ENCODE assay signal across 9 mouse cellular contexts in the genomic region with DNA sequence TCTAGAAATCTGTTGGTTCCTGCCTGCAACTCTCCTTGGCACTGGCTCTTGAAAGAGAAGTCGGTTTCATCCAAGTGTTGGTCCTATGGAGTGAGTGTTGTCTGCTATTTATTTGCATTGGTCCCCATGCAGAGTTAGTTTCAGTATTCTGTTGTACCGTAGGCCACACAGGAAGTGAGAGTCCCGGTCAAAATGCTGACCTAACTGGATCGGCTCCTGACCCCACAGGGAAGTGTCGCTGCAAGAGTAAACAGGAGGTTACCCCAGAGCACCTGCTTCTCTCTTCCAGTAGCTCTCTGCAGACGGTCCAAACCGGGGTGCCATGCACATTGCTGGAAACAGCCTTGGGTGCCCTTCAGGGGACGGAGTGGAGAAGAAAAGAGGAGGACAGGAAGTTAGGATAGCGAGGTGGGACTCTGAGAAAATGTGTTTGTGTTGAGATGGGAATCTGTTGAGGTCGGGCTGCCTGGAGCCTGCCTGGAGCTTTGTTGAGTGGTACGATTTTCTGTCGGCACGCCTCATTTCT. TPM values are rescaled to one million over a fixed set of nuclear protein-coding genes. Genes with fewer than 3 reads are reported as not detected.
DNase-seq lines count a peak whose midpoint lies in the region; ATAC-seq and TF ChIP-seq lines count a peak whose summit lies in the region.
"Had no signal": no experiment of that assay in that cellular context is flagged by ENCODE, and none has a peak within 500 bp of the region (broad histone marks: within the 10 kb centered on the region; RNA-seq: fewer than 3 reads in every experiment).

No protein-coding gene starts in this region.

- H3K9me3 ChIP-seq in kidney, embryonic 14.5 days (ENCODE audit: control insufficient read depth, low read length), result no peaks in the 10 kb centered on the region
- no peaks in the 10 kb centered on the region for H3K9me3 ChIP-seq in liver, embryonic 13.5 days (replicated peaks)
- H3K9me3 ChIP-seq: neural tube, embryonic 13.5 days had no signal

- 52% methylated on average over 13 of the region's 13 CpGs for WGBS in kidney, embryonic 14.5 days
- WGBS in liver, embryonic 13.5 days (ENCODE audit: insufficient replicate concordance), result 26% methylated on average over 13 of the region's 13 CpGs
- WGBS in small intestine, adult 2 months, result 29% methylated on average over 13 of the region's 13 CpGs
- 42% methylated on average over 13 of the region's 13 CpGs for WGBS in thymus, adult 2 months

- no peak for ATAC-seq in kidney, embryonic 14.5 days (ENCODE audit: low FRiP score, low TSS enrichment)
- ATAC-seq in liver, embryonic 13.5 days (ENCODE audit: low read depth), result peak; percentile 65

- TF ChIP-seq POLR2A in small intestine, adult 2 months (IDR thresholded peaks at IDR 0.05; ENCODE audit: low read depth, low read length), result no peak
- no peak for TF ChIP-seq POLR2A in thymus, adult 2 months (IDR thresholded peaks at IDR 0.05; ENCODE audit: control insufficient read depth, extremely low read depth, insufficient read depth, low read length, poor library complexity)

- no peak overlapping the region for H3K4me3 ChIP-seq in kidney, embryonic 14.5 days (ENCODE audit: low read length)
- H3K4me3 ChIP-seq in liver, embryonic 13.5 days (replicated peaks), result no peak overlapping the region
- peak overlapping the region; percentile 18; the same call in 1 of the 2 replicates for H3K4me3 ChIP-seq in small intestine, adult 2 months (ENCODE audit: low read depth, low read length)
- no peak overlapping the region for H3K4me3 ChIP-seq in thymus, adult 2 months (ENCODE audit: control insufficient read depth, insufficient read depth, low read length)
- H3K4me3 ChIP-seq: neural tube, embryonic 13.5 days had no signal

- TF ChIP-seq CTCF in small intestine, adult 2 months (IDR thresholded peaks at IDR 0.05; ENCODE audit: extremely low read depth, insufficient read length, insufficient replicate concordance, low read depth, low read length), result no peak
- no peak for TF ChIP-seq CTCF in thymus, adult 2 months (IDR thresholded peaks at IDR 0.05; ENCODE audit: borderline replicate concordance, control insufficient read depth, extremely low read depth, insufficient read depth, low read length, poor library complexity)

- no peak overlapping the region for H3K9ac ChIP-seq in kidney, embryonic 14.5 days (ENCODE audit: low read depth, low read length)
- H3K9ac ChIP-seq in liver, embryonic 13.5 days, result no peak overlapping the region
- H3K9ac ChIP-seq: neural tube, embryonic 13.5 days had no signal

- no peak overlapping the region for H3K4me2 ChIP-seq in kidney, embryonic 14.5 days (replicated peaks; ENCODE audit: low read depth, low read length)
- peak overlapping the region; percentile 7; the same call in 1 of the 2 replicates for H3K4me2 ChIP-seq in liver, embryonic 13.5 days
- H3K4me2 ChIP-seq: neural tube, embryonic 13.5 days had no signal

- no peaks in the 10 kb centered on the region for H3K36me3 ChIP-seq in kidney, embryonic 14.5 days (ENCODE audit: control insufficient read depth, insufficient read depth, low read length)
- no peaks in the 10 kb centered on the region for H3K36me3 ChIP-seq in liver, embryonic 13.5 days
- no peaks in the 10 kb centered on the region for H3K36me3 ChIP-seq in small intestine, adult 2 months (ENCODE audit: control insufficient read depth, insufficient read depth, low read length)
- no peaks in the 10 kb centered on the region for H3K36me3 ChIP-seq in thymus, adult 2 months (ENCODE audit: control insufficient read depth, insufficient read depth, low read length)
- H3K36me3 ChIP-seq: neural tube, embryonic 13.5 days had no signal

- no peaks in the 10 kb centered on the region for H3K4me1 ChIP-seq in kidney, embryonic 14.5 days (ENCODE audit: control insufficient read depth, insufficient read depth, low read length)
- H3K4me1 ChIP-seq in liver, embryonic 13.5 days (replicated peaks), result peaks cover 18% of the 10 kb centered on the region
- H3K4me1 ChIP-seq in small intestine, adult 2 months (ENCODE audit: control insufficient read depth, insufficient read depth, insufficient read length, low read length), result peaks cover 5% of the 10 kb centered on the region; the same call in 1 of the 2 replicates
- H3K4me1 ChIP-seq in thymus, adult 2 months (replicated peaks; ENCODE audit: control insufficient read depth, insufficient read depth, low read length), result peaks cover 29% of the 10 kb centered on the region
- H3K4me1 ChIP-seq: neural tube, embryonic 13.5 days had no signal

- no peaks in the 10 kb centered on the region for H3K27me3 ChIP-seq in kidney, embryonic 14.5 days (ENCODE audit: control insufficient read depth, insufficient read depth, low read length)
- no peaks in the 10 kb centered on the region for H3K27me3 ChIP-seq in liver, embryonic 13.5 days
- no peaks in the 10 kb centered on the region for H3K27me3 ChIP-seq in small intestine, adult 2 months (ENCODE audit: control insufficient read depth, insufficient read depth, low read length)
- no peaks in the 10 kb centered on the region for H3K27me3 ChIP-seq in thymus, adult 2 months (ENCODE audit: control insufficient read depth, insufficient read depth, low read length)
- H3K27me3 ChIP-seq: neural tube, embryonic 13.5 days had no signal

- intact Hi-C loops in heart, postnatal 14 days (cut with DNase I), result loop anchor here (5.0 kb wide), 1 partner anchor 52 kb away; a partner anchor contains a TSS

- no peak overlapping the region for H3K27ac ChIP-seq in kidney, embryonic 14.5 days (ENCODE audit: low read depth, low read length)
- H3K27ac ChIP-seq in liver, embryonic 13.5 days, result no peak overlapping the region
- H3K27ac ChIP-seq in small intestine, adult 2 months (ENCODE audit: insufficient read depth, low read depth, low read length), result no peak overlapping the region
- H3K27ac ChIP-seq in thymus, adult 2 months (ENCODE audit: control insufficient read depth, insufficient read depth, low read length), result no peak overlapping the region
- H3K27ac ChIP-seq: neural tube, embryonic 13.5 days had no signal

- peak; percentile 24 for DNase-seq in kidney, adult 11 months
- peak; percentile 18 to 19 for DNase-seq in heart, postnatal 14 days
- DNase-seq in liver, embryonic 13.5 days, result no peak
- no peak for DNase-seq in thymus, adult 2 months
- no peak for DNase-seq in urinary bladder, postnatal 25 days (ENCODE audit: low spot score)
- DNase-seq in thymus, adult 18-20 months, result no peak

RNA-seq across cellular contexts. Expression of a gene that starts 53.6 kb away (rescaled TPM):
- polyA plus RNA-seq in kidney, embryonic 14.5 days (2014; fragmentation: Nextera tagmentation; extraction: Ambion mirVana), result 139 and 176 TPM in 2 replicates
- 10 to 100 TPM; 68.6 to 72.2 TPM for total RNA-seq in heart, postnatal 14 days (2021)
- 132 and 152 TPM in 2 replicates for polyA plus RNA-seq in liver, embryonic 13.5 days (2015; fragmentation: Nextera tagmentation; extraction: Ambion mirVana)
- 7.9 and 19.2 TPM in 2 replicates for polyA plus RNA-seq in small intestine, adult 2 months (2012; rRNA removed)
- 59.8 and 60.9 TPM in 2 replicates for polyA plus RNA-seq in thymus, adult 2 months (2012; rRNA removed)

Comparison
In these comparisons a context has a peak if more than half of its experiments do, and no peak if none do; other contexts are left out.
1. DNase-seq: peak in kidney, adult 11 months (single experiment) and heart, postnatal 14 days (2 of 2); none in liver, embryonic 13.5 days (single experiment), thymus, adult 2 months (single experiment), urinary bladder, postnatal 25 days (single experiment) and thymus, adult 18-20 months (0 of 2).